Mouse (Mus musculus) heart, postnatal 25 days (tissue): ENCODE measurements around the gene Btg2. TPM values are rescaled to one million over a fixed set of nuclear protein-coding genes. Genes with fewer than 3 reads are reported as not detected.

Experiments
- DNase-seq: peaks from one replicate; pipeline ENCODE4 v3.0.0; 2022; ENCODE audit warnings: low spot score
- intact Hi-C: fragments of 180-260 bp; cut with DNase I; formaldehyde crosslinking; loops from one replicate; pipeline ENCODE4 v1.15.1; 2025
- total RNA-seq, 2 experiments: library from RNA; stranded (reverse); gene quantifications; 2 replicates each; pipeline ENCODE4 v1.2.3; 2021

The Btg2 gene
- total RNA-seq, result 10 to 100 TPM; 25.7 to 29.2 TPM

- intact Hi-C loops, result loop anchor here (2.0 kb wide), 1 partner anchor 20 kb away; no protein-coding TSS in a partner anchor
- DNase-seq, result peak; percentile 98
These were observed at the start of gene Btg2 for GRCm38 (mm10) chr1:134078802-134079476. Gene Btg2 (minus strand): TSS chr1:134079120.

DNA sequence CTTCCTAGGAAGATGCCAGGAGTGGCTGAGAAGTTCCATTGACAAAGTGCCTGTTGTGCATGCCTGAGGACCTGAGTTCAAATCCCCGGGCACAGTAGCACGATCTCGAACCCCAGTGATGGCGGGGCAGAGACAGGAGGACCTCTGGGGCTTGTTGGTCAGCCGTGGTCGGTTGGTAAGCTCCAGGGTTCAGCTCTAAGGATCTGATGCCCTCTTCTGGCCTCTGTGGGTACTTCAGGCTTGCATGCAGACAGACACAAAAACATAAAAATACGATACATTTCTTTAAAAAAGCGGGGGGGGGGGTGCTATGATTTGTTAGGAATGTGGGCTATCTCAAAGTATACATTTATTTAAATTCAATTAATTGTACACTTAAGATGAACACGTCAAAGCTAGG, 43.3 kb upstream of the Btg2 start:
- intact Hi-C loops, result loop anchor here (5.0 kb wide), 2 partner anchors 160 to 210 kb away; partner anchors contain the start of gene Ppfia4
- no peak for DNase-seq

DNA sequence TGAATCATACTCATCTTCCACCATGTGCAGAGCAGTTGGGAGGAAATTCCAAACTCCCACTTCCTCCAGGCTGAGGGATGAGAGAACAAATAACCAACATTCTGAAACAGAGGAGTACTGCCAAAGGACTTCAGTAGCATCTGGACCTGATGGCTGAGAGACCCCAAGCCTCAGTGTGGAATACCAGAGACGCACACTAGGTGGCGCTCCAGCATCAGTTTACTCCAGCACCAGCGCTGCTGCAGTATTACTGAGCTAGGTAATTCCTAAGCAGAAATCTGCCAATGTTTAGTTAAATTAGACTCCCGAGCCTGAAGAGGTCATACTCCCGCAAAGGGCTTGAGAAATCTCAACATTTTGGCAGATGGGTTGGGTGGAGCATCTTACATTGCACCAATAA, 41.3 kb upstream of the Btg2 start:
- intact Hi-C loops, result loop anchor here (5.0 kb wide), 2 partner anchors 158 to 212 kb away; partner anchors contain the start of gene Ppfia4
- DNase-seq, result peak; percentile 53

- intact Hi-C loops, result loop anchor here (10.0 kb wide), 1 partner anchor 382 kb away; no protein-coding TSS in a partner anchor
- no peak for DNase-seq
These were observed 38.2 kb upstream of the Btg2 start for GRCm38 (mm10) chr1:134117110-134117509.

DNA sequence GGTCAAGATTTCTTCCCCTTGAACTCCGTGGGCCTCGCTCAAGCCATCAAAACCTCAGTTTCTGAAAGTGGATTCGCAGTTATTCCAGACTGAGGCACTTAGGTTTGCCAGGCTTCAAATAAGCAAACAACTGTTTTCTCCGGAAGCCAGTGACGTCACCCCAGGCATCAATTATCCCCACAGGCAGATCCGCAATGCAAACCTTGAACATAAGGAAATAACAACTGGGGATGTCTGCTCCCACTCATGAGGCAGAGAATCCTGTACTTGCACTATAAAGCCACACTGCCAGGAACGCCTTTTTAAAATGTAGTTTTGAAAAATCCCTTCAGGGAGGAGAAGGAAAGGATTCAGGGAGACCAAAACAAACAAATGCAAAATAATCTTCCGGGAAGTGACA, 36.5 kb upstream of the Btg2 start:
- intact Hi-C loops, result loop anchor here (10.0 kb wide), 1 partner anchor 381 kb away; no protein-coding TSS in a partner anchor
- DNase-seq, result no peak

DNA sequence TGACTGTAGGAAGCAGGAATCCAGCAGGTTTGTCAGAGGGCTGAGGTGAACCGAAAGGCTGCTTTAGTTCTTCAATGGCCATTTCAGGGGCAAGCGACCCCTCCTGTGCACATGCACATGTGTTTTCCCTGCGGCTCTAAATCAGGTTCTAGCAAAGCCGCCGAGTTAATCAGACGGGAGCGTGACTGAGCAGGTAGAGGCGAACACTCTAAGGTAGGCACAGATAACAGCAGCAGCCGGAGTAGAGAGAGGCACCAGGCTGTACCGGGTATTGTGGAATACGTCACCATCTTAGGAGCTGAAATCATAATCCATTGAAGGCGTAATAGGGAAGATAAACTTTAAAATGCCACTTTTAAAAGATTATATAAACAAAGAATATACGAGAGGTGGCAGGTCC, 35.8 kb upstream of the Btg2 start:
- intact Hi-C loops, result loop anchor here (10.0 kb wide), 1 partner anchor 380 kb away; no protein-coding TSS in a partner anchor

DNA sequence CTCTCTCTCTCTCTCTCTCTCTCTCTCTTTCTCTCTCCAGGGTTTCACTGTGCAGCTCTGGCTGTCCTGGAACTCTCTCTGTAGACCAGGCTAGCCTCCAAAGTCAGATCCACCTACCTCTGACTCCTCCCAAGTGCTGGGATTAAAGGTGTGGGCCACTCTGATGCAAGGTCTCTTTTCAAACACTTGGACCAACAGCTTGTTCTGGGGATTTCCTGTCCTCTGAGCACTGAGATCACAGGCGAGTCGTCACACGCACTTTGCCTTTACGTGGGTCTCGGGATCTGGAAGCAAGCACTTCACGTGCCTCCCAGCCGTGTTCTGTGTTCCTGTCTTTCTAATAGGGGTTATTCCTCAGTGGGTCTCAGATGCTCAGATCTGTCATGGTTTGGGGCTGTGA, 35.1 kb upstream of the Btg2 start:
- intact Hi-C loops, result loop anchor here (10.0 kb wide), 1 partner anchor 379 kb away; no protein-coding TSS in a partner anchor
- no peak for DNase-seq

More for the DNA sequence above, 35.8 kb upstream of the Btg2 start:
- DNase-seq, result no peak

- intact Hi-C loops, result loop anchor here (10.0 kb wide), 1 partner anchor 379 kb away; no protein-coding TSS in a partner anchor
- no peak for DNase-seq
These were observed 34.6 kb upstream of the Btg2 start for GRCm38 (mm10) chr1:134113560-134113959.

DNA sequence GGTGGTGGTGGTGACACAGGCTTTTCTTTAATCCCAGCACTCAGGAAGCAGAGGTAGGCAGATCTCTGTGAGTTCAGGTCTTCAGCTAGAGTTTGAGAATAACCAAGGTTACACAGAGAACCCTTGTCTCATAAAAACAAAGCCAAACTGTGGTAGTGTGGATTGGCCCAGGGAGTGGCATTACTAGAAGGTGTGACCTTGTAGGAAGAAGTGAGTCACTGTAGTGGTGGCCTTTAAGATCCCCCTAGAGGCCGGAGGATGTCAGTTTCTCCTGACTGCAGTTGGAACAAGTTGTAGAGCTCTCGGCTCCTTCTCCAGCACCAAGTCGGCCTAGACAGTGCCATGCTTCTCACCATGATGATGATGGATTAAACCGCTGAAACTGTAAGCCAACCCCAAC, 32.1 kb upstream of the Btg2 start, which contains the start of gene Chit1:
Chit1 (plus strand) TSS at position 264 of the 400 bp plus-strand sequence.
- no peak for DNase-seq
- intact Hi-C loops, result loop anchor here (10.0 kb wide), 1 partner anchor 376 kb away; no protein-coding TSS in a partner anchor

- intact Hi-C loops, result loop anchor here (10.0 kb wide), 1 partner anchor 376 kb away; no protein-coding TSS in a partner anchor
- no peak for DNase-seq
These were observed 31.5 kb upstream of the Btg2 start for GRCm38 (mm10) chr1:134110449-134110848.

- intact Hi-C loops, result loop anchor here (10.0 kb wide), 1 partner anchor 375 kb away; no protein-coding TSS in a partner anchor
- DNase-seq, result no peak
These were observed 31.1 kb upstream of the Btg2 start for GRCm38 (mm10) chr1:134110015-134110414.

- intact Hi-C loops, result loop anchor here (1.0 to 5.0 kb wide), 3 partner anchors 31 to 150 kb away; no protein-coding TSS in a partner anchor
- no peak for DNase-seq
These were observed 28.9 kb upstream of the Btg2 start for GRCm38 (mm10) chr1:134107777-134108176.

- intact Hi-C loops, result loop anchor here (1.0 to 5.0 kb wide), 3 partner anchors 30 to 149 kb away; no protein-coding TSS in a partner anchor
These were observed 27.8 kb upstream of the Btg2 start for GRCm38 (mm10) chr1:134106719-134107118.

DNA sequence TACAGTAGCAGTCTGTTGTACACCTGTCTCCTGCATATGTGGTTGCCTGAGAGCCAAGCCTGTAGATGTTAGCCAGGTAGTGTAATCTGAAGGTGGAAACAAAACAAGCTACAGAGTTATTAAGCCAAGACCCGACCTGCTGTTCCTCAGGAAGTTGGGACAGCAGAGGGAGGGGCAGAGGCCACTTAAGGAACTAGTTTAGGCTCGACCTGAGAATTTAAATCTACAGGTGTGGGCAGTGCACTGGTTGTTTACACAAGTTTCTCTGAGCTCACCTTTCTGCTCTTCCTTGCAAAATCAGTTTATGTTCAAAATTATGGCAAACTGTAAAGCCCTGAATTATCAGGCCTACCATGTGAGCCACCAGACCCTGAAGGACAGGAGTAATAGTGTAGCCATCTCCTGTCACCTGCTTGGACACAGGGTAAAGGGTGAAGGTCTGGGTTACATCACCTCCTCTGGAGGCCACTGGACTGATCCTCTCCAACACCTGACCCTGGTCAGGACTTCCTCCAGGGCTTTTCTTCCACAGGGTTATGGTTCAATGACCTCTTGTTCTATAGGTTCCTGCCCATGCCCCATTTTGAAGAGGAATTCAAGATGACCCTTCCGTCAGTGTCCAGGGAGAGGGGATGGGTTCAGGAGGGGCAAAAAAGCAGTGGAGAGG, 27.0 kb upstream of the Btg2 start:
- intact Hi-C loops, result loop anchor here (2.0 to 5.0 kb wide), 2 partner anchors 29 to 149 kb away; no protein-coding TSS in a partner anchor
- DNase-seq, result no peak

More at GRCm38 (mm10) chr1:134106719-134107118, 27.8 kb upstream of the Btg2 start:
- DNase-seq, result no peak

- no peak for DNase-seq
- intact Hi-C loops, result loop anchor here (5.0 kb wide), 1 partner anchor 148 kb away; no protein-coding TSS in a partner anchor
These were observed 26.3 kb upstream of the Btg2 start for GRCm38 (mm10) chr1:134105043-134105763.

DNA sequence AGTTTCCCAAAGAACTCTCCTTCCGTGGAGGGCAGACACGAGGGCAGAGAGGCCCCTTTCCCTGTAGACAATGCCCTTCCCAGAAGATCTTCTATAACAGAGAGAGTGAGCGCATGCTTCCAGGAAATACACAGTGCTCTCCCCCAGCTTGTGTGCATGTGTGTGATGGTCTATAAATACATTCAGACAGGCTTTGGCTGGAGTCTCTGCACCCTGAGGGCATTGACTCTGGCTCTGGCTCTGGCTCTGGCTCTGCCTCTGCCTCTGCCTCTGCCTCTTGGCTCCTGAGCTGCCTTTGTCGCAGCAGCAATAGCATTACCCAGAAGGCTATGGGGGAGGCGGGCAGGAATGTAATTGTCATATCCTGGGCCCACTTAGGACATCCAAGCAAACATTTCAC, 24.9 kb upstream of the Btg2 start:
- DNase-seq, result peak; percentile 27

GRCm38 (mm10) chr1:134101593-134101992, 22.7 kb upstream of the Btg2 start:
- DNase-seq, result no peak
- intact Hi-C loops, result no loop called here

More for the DNA sequence above, 24.9 kb upstream of the Btg2 start:
- intact Hi-C loops, result loop anchor here (2.0 kb wide), 1 partner anchor 193 kb away; no protein-coding TSS in a partner anchor

- intact Hi-C loops, result no loop called here
- no peak for DNase-seq
These were observed 22.0 kb upstream of the Btg2 start for GRCm38 (mm10) chr1:134100928-134101327.

GRCm38 (mm10) chr1:134100401-134100800, 21.5 kb upstream of the Btg2 start:
- intact Hi-C loops, result no loop called here
- DNase-seq, result no peak
